In the genomic region with DNA sequence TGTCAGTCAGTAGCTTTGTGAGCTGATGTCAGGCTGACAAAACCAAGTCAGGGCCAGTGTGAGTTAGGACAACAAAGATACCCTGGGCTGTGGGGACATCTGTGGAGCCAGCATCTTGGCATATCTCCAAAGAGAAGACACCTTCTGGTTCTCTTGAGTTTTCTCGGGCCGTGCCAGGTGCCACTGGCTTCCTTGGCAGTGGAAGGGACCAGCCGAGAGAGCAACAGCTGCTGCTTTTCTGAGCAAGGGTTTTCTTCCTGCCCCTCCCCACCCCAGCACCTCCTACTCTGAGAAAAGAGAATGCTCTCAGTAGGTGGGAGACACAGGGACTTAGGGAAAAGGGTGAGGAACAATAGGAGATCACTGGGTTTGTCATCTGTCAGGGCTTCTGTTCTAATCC, we compare ENCODE assay signal across 13 mouse cellular contexts.
A peak's percentile ranks its signal among the peaks of the same experiment; 100 is the strongest.
DNase-seq lines count a peak whose midpoint lies in the region; ATAC-seq lines count a peak whose summit lies in the region.
"Had no signal": no experiment of that assay in that cellular context is flagged by ENCODE, and none has a peak within 500 bp of the region (broad histone marks: within the 10 kb centered on the region; RNA-seq: fewer than 3 reads in every experiment).

No protein-coding gene starts in this region.

- no peaks in the 10 kb centered on the region for H3K36me3 ChIP-seq in forebrain, embryonic 15.5 days
- H3K36me3 ChIP-seq in forebrain, embryonic 12.5 days (replicated peaks), result no peaks in the 10 kb centered on the region
- H3K36me3 ChIP-seq in midbrain, embryonic 10.5 days, result no peaks in the 10 kb centered on the region
- no peaks in the 10 kb centered on the region for H3K36me3 ChIP-seq in midbrain, embryonic 15.5 days (replicated peaks)
- H3K36me3 ChIP-seq: embryonic facial prominence, embryonic 12.5 days; kidney, embryonic 15.5 days; limb, embryonic 13.5 days had no signal

- H3K27ac ChIP-seq in forebrain, embryonic 15.5 days (replicated peaks), result 0 out of 2 replicates have a peak overlapping the region, but pooled peaks have one; percentile 11
- no peak overlapping the region for H3K27ac ChIP-seq in forebrain, embryonic 12.5 days
- peak overlapping the region; percentile 38 for H3K27ac ChIP-seq in midbrain, embryonic 10.5 days (replicated peaks)
- H3K27ac ChIP-seq in midbrain, embryonic 15.5 days, result no peak overlapping the region
- H3K27ac ChIP-seq: embryonic facial prominence, embryonic 12.5 days; heart, adult 2 months; kidney, embryonic 15.5 days; limb, embryonic 13.5 days had no signal

- WGBS in forebrain, embryonic 15.5 days, result 18% methylated on average over 3 of the region's 3 CpGs
- 41% methylated on average over 3 of the region's 3 CpGs for WGBS in forebrain, embryonic 12.5 days
- 45% methylated on average over 3 of the region's 3 CpGs for WGBS in midbrain, embryonic 10.5 days
- WGBS in midbrain, embryonic 15.5 days, result 32% methylated on average over 3 of the region's 3 CpGs

- no peak overlapping the region for H3K4me2 ChIP-seq in forebrain, embryonic 15.5 days (replicated peaks)
- no peak overlapping the region for H3K4me2 ChIP-seq in forebrain, embryonic 12.5 days
- no peak overlapping the region for H3K4me2 ChIP-seq in midbrain, embryonic 15.5 days
- H3K4me2 ChIP-seq: embryonic facial prominence, embryonic 12.5 days; kidney, embryonic 15.5 days; limb, embryonic 13.5 days had no signal

- 0 out of 2 replicates have a peak, but pooled peaks have one; percentile 26 for ATAC-seq in forebrain, embryonic 15.5 days (replicated peaks)
- no peak for ATAC-seq in forebrain, embryonic 12.5 days (ENCODE audit: low FRiP score)
- no peak for ATAC-seq in midbrain, embryonic 15.5 days (replicated peaks)

- no peak overlapping the region for H3K9ac ChIP-seq in forebrain, embryonic 15.5 days (replicated peaks)
- H3K9ac ChIP-seq in forebrain, embryonic 12.5 days, result no peak overlapping the region
- no peak overlapping the region for H3K9ac ChIP-seq in midbrain, embryonic 15.5 days
- H3K9ac ChIP-seq: embryonic facial prominence, embryonic 12.5 days; kidney, embryonic 15.5 days; limb, embryonic 13.5 days had no signal

- no peaks in the 10 kb centered on the region for H3K9me3 ChIP-seq in forebrain, embryonic 15.5 days
- H3K9me3 ChIP-seq in forebrain, embryonic 12.5 days, result no peaks in the 10 kb centered on the region
- H3K9me3 ChIP-seq in midbrain, embryonic 10.5 days (replicated peaks), result no peaks in the 10 kb centered on the region
- H3K9me3 ChIP-seq in midbrain, embryonic 15.5 days, result no peaks in the 10 kb centered on the region
- H3K9me3 ChIP-seq: embryonic facial prominence, embryonic 12.5 days; kidney, embryonic 15.5 days; limb, embryonic 13.5 days had no signal

- H3K4me3 ChIP-seq in forebrain, embryonic 15.5 days, result no peak overlapping the region
- no peak overlapping the region for H3K4me3 ChIP-seq in forebrain, embryonic 12.5 days (replicated peaks)
- H3K4me3 ChIP-seq in midbrain, embryonic 10.5 days, result no peak overlapping the region
- H3K4me3 ChIP-seq in midbrain, embryonic 15.5 days, result no peak overlapping the region
- H3K4me3 ChIP-seq: embryonic facial prominence, embryonic 12.5 days; heart, adult 2 months; kidney, embryonic 15.5 days; limb, embryonic 13.5 days had no signal

- DNase-seq in midbrain, embryonic 10.5 days (ENCODE audit: low spot score), result no peak
- DNase-seq in cerebellum, adult 9-10 months, result peak; percentile 59
- peak; percentile 26 to 33 for DNase-seq in thymus, postnatal 10 days (ENCODE audit: low spot score in 2 of 2)
- no peak for DNase-seq in adrenal gland, postnatal 36 days
- no peak for DNase-seq in lung, adult 18-20 months
- DNase-seq: heart, adult 2 months; lung, adult 2 months had no signal

- H3K4me1 ChIP-seq in forebrain, embryonic 15.5 days, result peaks cover 13% of the 10 kb centered on the region; the same call in 1 of the 2 replicates
- peaks cover 10% of the 10 kb centered on the region for H3K4me1 ChIP-seq in forebrain, embryonic 12.5 days
- H3K4me1 ChIP-seq in midbrain, embryonic 10.5 days, result peaks cover 49% of the 10 kb centered on the region
- no peaks in the 10 kb centered on the region for H3K4me1 ChIP-seq in midbrain, embryonic 15.5 days

- no peaks in the 10 kb centered on the region for H3K27me3 ChIP-seq in forebrain, embryonic 15.5 days
- no peaks in the 10 kb centered on the region for H3K27me3 ChIP-seq in forebrain, embryonic 12.5 days
- no peaks in the 10 kb centered on the region for H3K27me3 ChIP-seq in midbrain, embryonic 10.5 days (ENCODE audit: low read depth, poor library complexity, severe bottlenecking)
- no peaks in the 10 kb centered on the region for H3K27me3 ChIP-seq in midbrain, embryonic 15.5 days (replicated peaks)
- H3K27me3 ChIP-seq: embryonic facial prominence, embryonic 12.5 days; kidney, embryonic 15.5 days had no signal

Comparison
In these comparisons a context has a peak if more than half of its experiments do, and no peak if none do; other contexts are left out.
1. H3K27ac ChIP-seq: peak in forebrain, embryonic 15.5 days (single experiment) and midbrain, embryonic 10.5 days (single experiment); none in forebrain, embryonic 12.5 days (single experiment) and midbrain, embryonic 15.5 days (single experiment).
2. DNase-seq: peak in cerebellum, adult 9-10 months (single experiment) and thymus, postnatal 10 days (2 of 2); none in midbrain, embryonic 10.5 days (single experiment), adrenal gland, postnatal 36 days (0 of 2) and lung, adult 18-20 months (0 of 2).